Mouse (Mus musculus): ENCODE measurements around the gene Anxa6. TPM values are rescaled to one million over a fixed set of nuclear protein-coding genes. Genes with fewer than 3 reads are reported as not detected.

Gene Anxa6
- polyA plus RNA-seq, 2 experiments from 2014 or later = 387 to 504 TPM

Other genes with a start within 250 kb of the Anxa6 start
- 100 to 1,000 TPM; 369 to 477 TPM for gene Cdc42se2, start 245.8 kb downstream of the Anxa6 start, polyA plus RNA-seq (2017; shearing (Covaris generic))
- 1 to 10 TPM; 3.4 to 8.4 TPM for gene Lyrm7, start 172.5 kb downstream of the Anxa6 start, polyA plus RNA-seq (2017; shearing (Covaris generic))
- 100 to 1,000 TPM; 375 to 447 TPM for gene Hint1, start 167.1 kb downstream of the Anxa6 start, polyA plus RNA-seq (2017; shearing (Covaris generic))
- gene Gpx3, start 131.0 kb downstream of the Anxa6 start, polyA plus RNA-seq (2017; shearing (Covaris generic)) = 1 to 10 TPM; 1.2 to 1.3 TPM
- 100 to 1,000 TPM in 1 of 2 experiments, 10 to 100 TPM in 1; 97.4 to 167 TPM for gene Tnip1, start 70.5 kb downstream of the Anxa6 start, polyA plus RNA-seq (2017; shearing (Covaris generic))
- 10 to 100 TPM; 68.2 to 80.6 TPM for gene Ccdc69, start 44.7 kb upstream of the Anxa6 start, polyA plus RNA-seq (2017; shearing (Covaris generic))
- 100 to 1,000 TPM; 162 to 185 TPM for gene Gm2a, start 64.7 kb upstream of the Anxa6 start, polyA plus RNA-seq (2017; shearing (Covaris generic))
- gene Slc36a3, start 118.3 kb upstream of the Anxa6 start, polyA plus RNA-seq (2017; shearing (Covaris generic)) = under 1 TPM; 0.36 to 0.58 TPM
- not detected for gene Slc36a2, start 151.6 kb upstream of the Anxa6 start, polyA plus RNA-seq (2017; shearing (Covaris generic))
- 1 to 10 TPM; 2.5 to 2.9 TPM for gene Slc36a1, start 170.9 kb upstream of the Anxa6 start, polyA plus RNA-seq (2017; shearing (Covaris generic))